In genomic region chr2:112492856-112493538, GRCm38 (mm10) we compare ENCODE assay signal across 8 mouse cellular contexts. TPM values are rescaled to one million over a fixed set of nuclear protein-coding genes. Genes with fewer than 3 reads are reported as not detected.
DNase-seq lines count a peak whose midpoint lies in the region; ATAC-seq and TF ChIP-seq lines count a peak whose summit lies in the region.

Gene Aven, plus strand, starts transcription at chr2:112492964.

- H3K36me3 ChIP-seq in G1E (replicated peaks), result peaks cover 7% of the 10 kb centered on the region
- H3K36me3 ChIP-seq in forebrain, embryonic 16.5 days (ENCODE audit: control insufficient read depth, insufficient read depth), result no peaks in the 10 kb centered on the region

- peak within 1 kb of the TSS; percentile 93 for H3K27ac ChIP-seq in forebrain, embryonic 16.5 days (ENCODE audit: low read length)

- under 1% methylated on average over 68 of the region's 87 CpGs for WGBS in forebrain, embryonic 16.5 days

- no peak for TF ChIP-seq CTCF in G1E (IDR thresholded peaks at IDR 0.05; ENCODE audit: low read depth, low read length)

- no peaks in the 10 kb centered on the region for H3K27me3 ChIP-seq in G1E (ENCODE audit: insufficient read depth, low read length)
- H3K27me3 ChIP-seq in forebrain, embryonic 16.5 days (replicated peaks; ENCODE audit: control insufficient read depth, insufficient read depth, low read length), result no peaks in the 10 kb centered on the region

- peak within 1 kb of the TSS; percentile 78 for H3K4me3 ChIP-seq in G1E (ENCODE audit: low read depth, low read length)
- peak within 1 kb of the TSS; percentile 84 for H3K4me3 ChIP-seq in forebrain, embryonic 16.5 days (replicated peaks; ENCODE audit: low read length)

- H3K4me2 ChIP-seq in forebrain, embryonic 16.5 days (ENCODE audit: low read length), result peak within 1 kb of the TSS; percentile 85

- H3K4me1 ChIP-seq in G1E (ENCODE audit: insufficient read depth, low read depth, low read length), result peaks cover 38% of the 10 kb centered on the region
- peaks cover 11% of the 10 kb centered on the region for H3K4me1 ChIP-seq in forebrain, embryonic 16.5 days (replicated peaks; ENCODE audit: control insufficient read depth, insufficient read depth, low read length)

- peak; percentile 64 for ATAC-seq in G1E (ENCODE audit: extremely low read depth, insufficient number of reproducible peaks, low FRiP score, poor library complexity, severe bottlenecking)
- ATAC-seq in forebrain, embryonic 16.5 days, result peak; percentile 96

- H3K9ac ChIP-seq in forebrain, embryonic 16.5 days (replicated peaks; ENCODE audit: low read depth, low read length), result peak within 1 kb of the TSS; percentile 99

- H3K9me3 ChIP-seq in G1E (replicated peaks), result no peaks in the 10 kb centered on the region
- H3K9me3 ChIP-seq in forebrain, embryonic 16.5 days (ENCODE audit: control insufficient read depth, low read length), result no peaks in the 10 kb centered on the region

- DNase-seq in G1E (ENCODE audit: low spot score), result peak; percentile 86
- peak; percentile 82 to 93 for DNase-seq in cerebellum, adult 18-20 months
- DNase-seq in heart, postnatal 4 days, result peak; percentile 87
- DNase-seq in layer of hippocampus, postnatal 10 days (ENCODE audit: low spot score in 2 of 2), result peak; percentile 78 to 89
- peak; percentile 86 for DNase-seq in lung, postnatal 10 days
- DNase-seq in ovary, postnatal 14 days (ENCODE audit: low spot score), result peak; percentile 71
- peak; percentile 58 to 68 for DNase-seq in thymus, postnatal 10 days (ENCODE audit: low spot score in 2 of 2)

RNA-seq across cellular contexts. Expression of gene Aven, which starts in this region (rescaled TPM):
- total RNA-seq in G1E (2014; fragmentation: Nextera tagmentation) (9.8 and 11.4 TPM in 2 replicates), G1E (2017) (25.5 and 29.7 TPM in 2 replicates)
- polyA plus RNA-seq in G1E (2012), result 6.9 and 10.2 TPM in 2 replicates
- polyA plus RNA-seq in forebrain, embryonic 16.5 days (2015; fragmentation: Nextera tagmentation; extraction: Ambion mirVana), result 1.9 and 2.2 TPM in 2 replicates
- total RNA-seq in heart, postnatal 4 days (2021), result 10 to 100 TPM; 15.1 to 17.2 TPM
- 10 to 100 TPM in 1 of 2 experiments, 1 to 10 TPM in 1; 8.9 to 10.1 TPM for total RNA-seq in layer of hippocampus, postnatal 10 days (2021)

Comparison
In these comparisons a context has a peak if more than half of its experiments do, and no peak if none do; other contexts are left out.
1. Peak in every context shown above with its lines: DNase-seq, ATAC-seq, H3K4me3 ChIP-seq and H3K27ac ChIP-seq.